Mouse (Mus musculus): ENCODE data around the gene Necab3. TPM values are rescaled to one million over a fixed set of nuclear protein-coding genes. Genes with fewer than 3 reads are reported as not detected.

Necab3 gene
- total and polyA plus RNA-seq, 3 experiments, result 6.8 to 13.0 (median 11.6) TPM

- no peaks in the 10 kb centered on the region for H3K27me3 ChIP-seq (ENCODE audit: insufficient read depth, low read length)
- H3K4me1 ChIP-seq (ENCODE audit: insufficient read depth, low read depth, low read length), result peaks cover 50% of the 10 kb centered on the region
- ATAC-seq (ENCODE audit: extremely low read depth, insufficient number of reproducible peaks, low FRiP score, poor library complexity, severe bottlenecking), result no peak
- H3K4me3 ChIP-seq (ENCODE audit: low read depth, low read length), result no peak overlapping the region; the same call in 1 of the 2 replicates
- TF ChIP-seq GATA2 (IDR thresholded peaks at IDR 0.05; ENCODE audit: borderline replicate concordance, low read depth, low read length), result no peak
- TF ChIP-seq GATA1 (IDR thresholded peaks at IDR 0.05; ENCODE audit: borderline replicate concordance, low read length), result no peak
- TF ChIP-seq TAL1 (conservative IDR thresholded peaks at IDR 0.05; ENCODE audit: low read depth, low read length), result no peak
- no peak for TF ChIP-seq CTCF (IDR thresholded peaks at IDR 0.05; ENCODE audit: low read depth, low read length)
- no peak for TF ChIP-seq POLR2AphosphoS5 (IDR thresholded peaks at IDR 0.05; ENCODE audit: insufficient replicate concordance, low read depth, low read length)
- peaks cover 31% of the 10 kb centered on the region for H3K36me3 ChIP-seq (replicated peaks)
- DNase-seq (ENCODE audit: low spot score), result no peak
- H3K9me3 ChIP-seq (replicated peaks), result no peaks in the 10 kb centered on the region
Observed at GRCm38 (mm10) chr2:154498571-154498970, 60.1 kb downstream of the Necab3 start.

- Histone ChIP-seq H3K27me3 (ENCODE audit: insufficient read depth, low read length) (no peaks in the 10 kb centered on the region), H3K9me3 (replicated peaks) (no peaks in the 10 kb centered on the region)
Observed at GRCm38 (mm10) chr2:154495021-154495420, 63.7 kb downstream of the Necab3 start.

More at GRCm38 (mm10) chr2:154495021-154495420, 63.7 kb downstream of the Necab3 start:
- DNase-seq (ENCODE audit: low spot score), result no peak
- peaks cover 44% of the 10 kb centered on the region for H3K4me1 ChIP-seq (ENCODE audit: insufficient read depth, low read depth, low read length)
- peaks cover 18% of the 10 kb centered on the region for H3K36me3 ChIP-seq (replicated peaks)
- H3K4me3 ChIP-seq (ENCODE audit: low read depth, low read length), result no peak overlapping the region
- ATAC-seq (ENCODE audit: extremely low read depth, insufficient number of reproducible peaks, low FRiP score, poor library complexity, severe bottlenecking), result no peak
- TF ChIP-seq TAL1 (conservative IDR thresholded peaks at IDR 0.05; ENCODE audit: low read depth, low read length) (no peak), GATA2 (IDR thresholded peaks at IDR 0.05; ENCODE audit: borderline replicate concordance, low read depth, low read length) (no peak), GATA1 (IDR thresholded peaks at IDR 0.05; ENCODE audit: borderline replicate concordance, low read length) (no peak), CTCF (IDR thresholded peaks at IDR 0.05; ENCODE audit: low read depth, low read length) (no peak), POLR2AphosphoS5 (IDR thresholded peaks at IDR 0.05; ENCODE audit: insufficient replicate concordance, low read depth, low read length) (no peak)

Other genes with a start within 250 kb of the Necab3 start
- gene Cdk5rap1, start 185.9 kb downstream of the Necab3 start, total RNA-seq (2014; fragmentation: Nextera tagmentation), result 20.0 and 24.8 TPM in 2 replicates
- gene Cdk5rap1, start 185.9 kb downstream of the Necab3 start, total RNA-seq (2017), result 21.7 and 21.8 TPM in 2 replicates
- 0.81 and 1.2 TPM in 2 replicates for gene Cdk5rap1, start 185.9 kb downstream of the Necab3 start, polyA plus RNA-seq (2012)
- gene Snta1, start 150.8 kb downstream of the Necab3 start, total RNA-seq (2014; fragmentation: Nextera tagmentation), result not detected in 2 replicates
- gene Snta1, start 150.8 kb downstream of the Necab3 start, total RNA-seq (2017), result not detected in 2 replicates
- not detected in 2 replicates for gene Snta1, start 150.8 kb downstream of the Necab3 start, polyA plus RNA-seq (2012)
- 29.8 and 34.6 TPM in 2 replicates for gene Cbfa2t2, start 122.4 kb downstream of the Necab3 start, total RNA-seq (2014; fragmentation: Nextera tagmentation)
- 13.4 and 13.7 TPM in 2 replicates for gene Cbfa2t2, start 122.4 kb downstream of the Necab3 start, total RNA-seq (2017)
- 7.3 and 7.8 TPM in 2 replicates for gene Cbfa2t2, start 122.4 kb downstream of the Necab3 start, polyA plus RNA-seq (2012)
- gene 1700003F12Rik, start 11.8 kb downstream of the Necab3 start, total RNA-seq (2014; fragmentation: Nextera tagmentation), result not detected in 2 replicates
- not detected in 2 replicates for gene 1700003F12Rik, start 11.8 kb downstream of the Necab3 start, total RNA-seq (2017)
- 0.13 TPM in 1 of 2 replicates, not detected in the other for gene 1700003F12Rik, start 11.8 kb downstream of the Necab3 start, polyA plus RNA-seq (2012)
- 0.53 TPM in 1 of 2 replicates, not detected in the other for gene Actl10, start 7.1 kb downstream of the Necab3 start, total RNA-seq (2014; fragmentation: Nextera tagmentation)
- gene Actl10, start 7.1 kb downstream of the Necab3 start, total RNA-seq (2017), result 0.22 and 0.41 TPM in 2 replicates
- gene Actl10, start 7.1 kb downstream of the Necab3 start, polyA plus RNA-seq (2012), result not detected in 2 replicates
- gene E2f1, start 11.0 kb upstream of the Necab3 start, total RNA-seq (2014; fragmentation: Nextera tagmentation), result 31.9 and 32.5 TPM in 2 replicates
- gene E2f1, start 11.0 kb upstream of the Necab3 start, total RNA-seq (2017), result 13.9 and 15.6 TPM in 2 replicates
- gene E2f1, start 11.0 kb upstream of the Necab3 start, polyA plus RNA-seq (2012), result 93.1 and 94.6 TPM in 2 replicates
- 20.7 and 22.6 TPM in 2 replicates for gene Pxmp4, start 44.8 kb upstream of the Necab3 start, total RNA-seq (2014; fragmentation: Nextera tagmentation)
- gene Pxmp4, start 44.8 kb upstream of the Necab3 start, total RNA-seq (2017), result 35.7 and 41.5 TPM in 2 replicates
- gene Pxmp4, start 44.8 kb upstream of the Necab3 start, polyA plus RNA-seq (2012), result 5.4 and 6.2 TPM in 2 replicates
- gene Zfp341, start 54.4 kb upstream of the Necab3 start, total RNA-seq (2014; fragmentation: Nextera tagmentation), result 5.4 and 7.4 TPM in 2 replicates
- 0.93 TPM in 2 replicates for gene Zfp341, start 54.4 kb upstream of the Necab3 start, total RNA-seq (2017)
- 10.2 and 11.1 TPM in 2 replicates for gene Zfp341, start 54.4 kb upstream of the Necab3 start, polyA plus RNA-seq (2012)
- not detected in 2 replicates for gene 4930519P11Rik, start 54.5 kb upstream of the Necab3 start, total RNA-seq (2014; fragmentation: Nextera tagmentation)
- gene 4930519P11Rik, start 54.5 kb upstream of the Necab3 start, total RNA-seq (2017), result 0.52 TPM in 1 of 2 replicates, not detected in the other
- 1.5 and 1.7 TPM in 2 replicates for gene 4930519P11Rik, start 54.5 kb upstream of the Necab3 start, polyA plus RNA-seq (2012)
- gene Chmp4b, start 92.8 kb upstream of the Necab3 start, total RNA-seq (2014; fragmentation: Nextera tagmentation), result 57.9 and 66.2 TPM in 2 replicates
- gene Chmp4b, start 92.8 kb upstream of the Necab3 start, total RNA-seq (2017), result 99.8 and 102 TPM in 2 replicates
- 110 and 144 TPM in 2 replicates for gene Chmp4b, start 92.8 kb upstream of the Necab3 start, polyA plus RNA-seq (2012)
- not detected in 2 replicates for gene Gm14214, start 211.1 kb upstream of the Necab3 start, total RNA-seq (2014; fragmentation: Nextera tagmentation)
- gene Gm14214, start 211.1 kb upstream of the Necab3 start, total RNA-seq (2017), result not detected in 2 replicates
- not detected in 2 replicates for gene Gm14214, start 211.1 kb upstream of the Necab3 start, polyA plus RNA-seq (2012)
- 117 and 122 TPM in 2 replicates for gene Raly, start 232.2 kb upstream of the Necab3 start, total RNA-seq (2014; fragmentation: Nextera tagmentation)
- 173 and 196 TPM in 2 replicates for gene Raly, start 232.2 kb upstream of the Necab3 start, total RNA-seq (2017)
- 597 and 823 TPM in 2 replicates for gene Raly, start 232.2 kb upstream of the Necab3 start, polyA plus RNA-seq (2012)
- not detected in 2 replicates for gene a, start 232.5 kb upstream of the Necab3 start, total RNA-seq (2014; fragmentation: Nextera tagmentation)
- not detected in 2 replicates for gene a, start 232.5 kb upstream of the Necab3 start, total RNA-seq (2017)
- 0.15 and 0.44 TPM in 2 replicates for gene a, start 232.5 kb upstream of the Necab3 start, polyA plus RNA-seq (2012)